Mouse (Mus musculus) retina, embryonic 14.5 days (tissue): ENCODE data around the gene Bmp8b.
"Not testable (repeated sequence)": the region's sequence is repeated elsewhere in the genome, so short reads cannot be mapped to it uniquely, and the experiment has no call there.

Experiments used
- DNase-seq: peaks from one replicate; pipeline ENCODE4 v3.0.0-alpha.2; 2015; ENCODE audit warnings: low spot score

The Bmp8b gene

DNA sequence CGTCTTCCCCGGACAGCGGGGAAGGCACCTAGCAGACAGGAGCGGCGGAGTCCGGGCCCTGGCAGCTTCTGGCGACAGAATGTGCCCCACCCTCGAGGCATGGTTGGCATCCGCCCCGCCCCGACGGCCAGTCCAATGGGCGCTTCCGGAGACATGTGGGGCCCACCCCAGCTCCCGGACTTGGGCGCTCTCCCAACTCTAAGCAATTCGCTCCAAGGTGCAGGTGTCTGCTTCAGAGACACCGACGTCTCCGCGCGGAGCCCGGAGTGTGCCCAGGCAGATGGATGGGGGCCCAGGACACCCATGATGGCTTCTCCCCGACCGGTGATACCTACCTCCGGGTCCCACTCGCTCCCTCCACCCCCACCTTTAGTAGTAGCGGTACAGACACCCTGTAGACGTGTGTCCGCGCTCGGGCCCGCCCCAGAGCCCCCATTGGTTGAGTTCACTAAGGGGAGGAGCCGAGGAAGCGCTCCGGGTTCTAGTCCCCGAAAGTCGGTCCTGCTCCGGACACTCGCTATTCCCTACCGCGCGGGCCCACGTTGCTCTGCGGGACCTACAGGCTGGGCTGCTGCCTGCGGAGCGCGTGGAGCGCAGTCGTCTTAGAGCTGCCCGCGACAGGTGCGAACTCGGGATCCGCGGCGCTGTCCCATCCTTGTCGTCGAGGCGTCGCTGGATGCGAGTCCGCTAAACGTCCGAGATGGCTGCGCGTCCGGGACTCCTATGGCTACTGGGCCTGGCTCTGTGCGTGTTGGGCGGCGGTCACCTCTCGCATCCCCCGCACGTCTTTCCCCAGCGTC lies at the start of gene Bmp8b:
Bmp8b (plus strand) TSS at position 515 of the 800 bp plus-strand sequence.
- DNase-seq = peak; percentile 26

DNA sequence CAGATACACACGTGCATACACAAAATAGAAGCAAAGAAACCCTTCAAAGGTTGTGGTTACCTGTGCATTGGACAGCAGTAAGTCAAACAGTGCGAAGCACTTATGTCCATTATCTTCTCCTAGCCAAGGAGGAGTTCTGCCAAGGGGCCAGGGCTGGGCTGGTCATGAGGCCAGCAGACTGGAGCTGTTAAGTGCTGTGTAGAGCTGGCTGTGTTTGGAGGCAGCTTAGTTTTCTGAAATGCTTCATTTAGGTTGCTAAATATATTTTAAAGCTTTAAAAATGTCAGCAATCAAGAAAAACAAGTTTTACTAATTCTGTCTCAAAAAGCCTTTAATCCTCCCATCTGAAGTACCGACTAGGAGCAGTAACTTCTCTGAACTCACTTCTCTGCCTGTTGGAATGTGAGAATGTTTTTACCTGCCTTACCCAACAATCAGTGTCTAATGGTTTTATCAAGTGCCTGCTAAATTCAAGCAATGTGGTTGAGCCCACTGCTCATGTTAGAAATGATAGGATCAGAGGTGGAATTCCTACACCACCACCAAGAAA lies 48.3 kb upstream of the Bmp8b start:
- DNase-seq = no peak

DNA sequence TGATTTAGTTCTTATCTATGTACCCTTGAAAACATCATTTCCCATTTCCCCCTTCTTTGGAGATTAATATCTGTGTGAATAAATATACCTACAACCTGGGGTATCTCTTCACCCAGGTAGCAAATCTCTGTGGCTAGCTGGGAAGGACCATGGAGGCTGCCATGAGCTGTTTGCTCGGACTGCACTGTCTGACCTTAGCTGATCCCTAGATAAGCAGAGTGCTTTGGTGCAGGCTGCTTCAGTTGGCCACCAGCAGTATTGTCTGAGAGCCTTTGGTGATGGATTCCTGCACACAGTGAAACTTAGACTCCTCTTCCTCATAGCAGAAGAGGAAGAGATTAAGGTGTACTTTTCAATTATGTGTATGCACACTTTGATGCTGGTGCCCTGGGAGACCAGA lies 47.0 kb upstream of the Bmp8b start:
- DNase-seq = no peak

DNA sequence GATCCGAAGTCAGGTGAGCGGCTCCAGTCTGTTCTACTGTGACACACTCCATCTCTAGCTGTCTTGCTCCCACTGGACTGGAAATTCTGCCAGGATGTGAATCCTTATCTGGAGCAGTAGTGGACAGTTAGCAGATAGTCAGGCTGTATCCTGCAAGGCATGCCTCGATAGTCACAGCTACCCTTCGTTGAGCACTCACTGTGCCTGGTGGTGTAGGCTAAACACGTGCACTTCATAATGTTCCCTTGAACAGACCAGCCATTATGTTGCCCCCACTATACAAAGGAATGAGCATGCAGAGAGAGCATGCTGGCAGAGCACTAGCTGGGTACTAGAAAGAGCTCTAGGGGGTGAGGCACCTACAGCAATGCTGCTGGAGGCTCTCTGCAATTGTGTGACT lies 43.2 kb upstream of the Bmp8b start:
- no peak for DNase-seq

DNA sequence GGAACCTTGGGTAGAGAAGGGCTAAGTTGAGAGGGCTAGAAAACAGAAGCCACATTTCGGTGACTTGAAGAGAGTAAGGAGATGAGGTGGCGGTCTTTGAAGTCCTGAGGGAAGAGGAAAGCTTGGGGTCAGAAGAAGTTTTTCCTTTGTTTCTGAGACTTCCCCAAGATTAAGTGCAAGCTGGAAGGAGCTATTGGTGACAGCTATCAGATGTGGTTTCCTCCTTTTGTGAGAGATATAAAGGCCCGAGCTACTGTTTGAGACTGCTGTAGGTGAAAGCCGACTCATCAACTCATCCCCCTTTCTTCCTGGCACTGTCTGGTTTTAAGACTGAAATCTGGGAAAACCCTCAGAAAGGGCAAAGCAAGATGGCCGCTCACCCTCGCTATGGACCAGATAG lies 36.3 kb upstream of the Bmp8b start:
- DNase-seq = no peak

DNA sequence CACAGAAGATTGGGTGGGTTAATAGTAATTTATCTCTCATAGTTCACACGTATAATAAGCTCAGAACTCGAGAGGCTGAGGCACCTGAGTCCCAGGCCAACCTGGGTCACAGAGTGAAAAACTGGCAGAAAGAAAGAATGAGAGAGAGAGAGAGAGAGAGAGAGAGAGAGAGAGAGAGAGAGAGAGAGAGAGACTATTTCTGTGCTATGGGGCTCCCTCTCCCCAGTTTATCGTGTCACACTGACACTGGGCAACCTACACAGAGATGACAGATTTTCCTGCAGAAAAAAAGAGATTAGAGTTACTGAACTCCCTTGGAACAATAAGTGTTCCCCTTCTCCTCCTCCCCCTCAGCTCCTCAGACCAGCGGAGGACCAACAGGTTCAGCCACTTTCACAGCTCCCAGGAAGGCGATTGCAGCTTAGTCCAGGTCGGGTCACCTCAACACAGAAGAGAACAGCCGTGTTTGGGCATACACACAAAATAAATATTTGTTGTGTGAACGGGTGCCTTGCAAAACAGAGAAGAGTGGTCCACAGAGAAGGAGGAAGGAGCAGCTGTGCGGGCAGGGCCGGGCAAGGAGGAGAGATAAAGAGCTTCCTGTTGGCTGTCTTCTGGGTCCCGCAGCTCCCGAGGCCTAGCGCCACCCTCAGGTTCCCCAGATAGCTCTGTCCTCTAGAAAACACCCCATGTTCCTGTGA lies 33.5 kb upstream of the Bmp8b start:
- peak; percentile 69 for DNase-seq

DNA sequence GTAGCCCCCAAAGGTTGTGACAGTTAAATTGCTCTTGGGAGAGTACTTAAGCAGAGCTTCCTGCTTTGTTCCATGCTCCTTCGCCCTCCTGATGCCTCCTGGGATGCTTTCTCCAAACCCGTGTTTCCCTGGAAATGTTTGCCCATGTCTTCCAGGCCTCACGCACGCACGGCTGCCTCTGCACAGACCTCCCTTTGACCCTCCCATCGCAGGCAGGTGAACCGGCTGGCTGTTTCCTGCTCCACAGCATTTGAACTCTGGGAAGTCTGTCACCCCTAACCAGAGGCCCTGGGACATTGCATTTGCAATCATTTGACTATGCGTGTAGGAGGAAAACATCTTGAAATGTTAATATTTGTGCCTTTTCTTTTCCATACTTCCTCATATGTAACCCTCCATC lies 28.0 kb upstream of the Bmp8b start:
- no peak for DNase-seq

DNA sequence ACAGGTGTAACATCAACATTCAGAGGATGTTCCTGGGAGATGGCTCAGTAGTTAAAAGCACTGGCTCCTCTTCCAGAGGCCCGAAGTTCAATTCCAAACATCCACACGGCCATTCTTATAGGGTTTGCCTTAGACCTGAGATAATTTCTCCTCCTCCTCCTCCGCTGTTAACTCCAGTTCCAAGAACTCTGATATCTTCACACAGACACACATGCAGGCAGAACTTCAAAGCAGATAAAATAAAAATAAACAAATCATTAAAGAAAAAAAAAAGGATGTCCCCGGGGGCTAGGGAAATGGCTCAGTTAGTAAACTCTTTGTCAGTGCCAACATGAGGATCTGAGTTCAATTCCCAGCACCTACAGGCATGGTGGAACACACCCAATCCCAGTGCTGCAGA lies 26.7 kb upstream of the Bmp8b start:
- DNase-seq = no peak

DNA sequence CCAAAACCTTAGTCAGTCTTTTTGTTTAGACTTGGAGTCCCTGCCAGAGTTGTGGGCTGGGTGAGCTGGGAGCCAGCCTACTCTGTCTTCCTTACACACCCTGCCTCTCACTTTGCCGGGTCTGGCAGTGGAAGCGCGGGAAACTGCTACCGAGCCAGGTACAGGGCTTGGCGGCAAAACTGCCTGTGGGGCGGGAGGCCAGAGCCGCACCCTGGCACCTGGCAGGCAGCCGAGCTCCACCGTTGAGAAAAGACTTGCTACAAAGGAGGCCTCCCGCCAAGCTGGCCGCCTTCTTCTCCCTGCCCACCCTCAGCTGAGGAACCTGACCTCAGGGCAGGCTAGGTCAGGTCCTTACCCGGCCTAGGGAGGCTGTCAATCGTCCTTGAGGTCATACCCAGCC lies 24.2 kb upstream of the Bmp8b start:
- DNase-seq = no peak

DNA sequence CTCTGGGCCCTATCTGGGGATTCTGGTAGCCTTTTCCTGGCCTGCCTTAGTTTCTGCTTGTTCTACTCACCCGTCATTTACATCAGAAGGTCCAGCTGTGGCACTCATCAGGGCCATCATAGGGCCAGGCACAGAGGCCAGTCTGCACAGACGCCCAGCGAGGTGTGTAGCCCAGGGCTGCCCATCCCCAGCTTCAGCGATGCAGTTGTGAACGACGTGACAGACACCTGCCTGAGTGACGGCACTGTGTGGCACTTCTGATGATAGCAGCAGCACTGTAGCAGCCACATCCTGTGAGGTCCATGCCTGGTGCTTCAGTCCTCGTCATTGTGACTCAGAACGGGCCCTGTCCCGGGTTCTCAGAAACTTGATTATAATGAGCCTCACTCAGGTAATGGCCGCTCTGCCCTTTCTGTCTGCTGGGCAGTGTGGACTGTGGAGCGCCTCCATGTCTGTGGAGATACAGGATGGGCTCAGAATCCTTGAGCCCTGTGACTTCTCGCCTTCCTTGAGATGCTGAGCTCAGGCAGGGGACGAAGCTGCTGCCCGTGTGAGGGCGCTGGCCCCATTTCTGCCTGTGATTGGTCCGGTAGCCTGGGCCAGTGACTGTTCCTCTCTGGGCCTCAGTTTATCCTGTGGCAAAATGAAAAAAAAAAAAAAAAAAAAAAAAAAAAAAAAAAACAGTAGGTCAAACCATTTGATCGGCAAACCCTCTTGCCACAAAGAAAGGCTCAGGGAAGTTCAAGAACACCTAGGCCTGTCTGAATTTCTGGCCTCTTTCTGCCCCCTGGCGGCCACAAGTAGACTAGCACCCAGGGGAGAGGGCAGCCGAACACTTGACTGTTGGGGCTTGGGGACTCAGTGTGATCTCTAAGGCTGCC lies 22.4 kb upstream of the Bmp8b start:
- peak; percentile 83 for DNase-seq

DNA sequence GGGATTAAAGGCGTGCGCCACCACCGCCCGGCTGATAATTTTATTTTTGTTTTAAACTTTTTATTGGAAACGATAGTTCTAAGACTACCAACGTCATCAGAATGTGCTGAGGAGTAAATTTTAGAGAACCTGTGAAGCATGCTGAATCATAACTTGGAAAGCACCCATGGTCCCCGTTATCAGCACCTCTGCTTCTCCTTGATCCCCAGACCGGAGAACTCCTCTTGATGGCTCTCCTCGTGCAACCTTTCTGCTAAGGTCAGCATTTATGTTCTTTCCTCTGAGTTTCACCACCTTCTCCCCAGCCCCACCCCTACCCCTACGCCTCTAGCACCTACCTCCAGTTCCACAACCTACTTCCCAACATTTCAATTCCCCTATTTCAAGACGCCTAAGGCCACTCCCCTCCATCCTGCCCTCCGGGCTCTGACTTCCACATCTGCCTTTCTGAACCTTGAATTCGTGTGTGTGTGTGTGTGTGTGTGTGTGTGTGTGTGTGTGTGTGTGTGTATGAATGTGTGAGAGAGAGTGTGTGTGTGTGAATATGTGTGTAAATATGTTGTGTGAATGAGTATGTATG lies 21.6 kb upstream of the Bmp8b start:
- DNase-seq = no peak

DNA sequence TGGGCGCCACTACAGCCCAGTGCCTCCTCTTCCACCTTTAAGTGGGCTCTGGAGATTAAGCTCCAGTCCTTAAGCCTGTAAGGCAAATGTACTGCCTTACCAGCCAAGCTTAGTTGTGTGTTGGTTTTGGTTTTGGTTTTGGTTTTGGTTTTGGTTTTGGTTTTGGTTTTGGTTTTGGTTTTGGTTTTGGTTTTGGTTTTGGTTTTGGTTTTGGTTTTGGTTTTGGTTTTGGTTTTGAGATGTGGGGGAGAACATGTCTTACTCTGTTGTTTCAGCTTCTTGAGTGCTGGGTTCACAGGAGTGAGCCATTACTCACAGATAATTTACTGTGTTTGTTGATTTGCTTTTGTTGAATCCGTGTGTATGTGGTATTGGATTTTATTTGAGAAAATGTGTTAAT lies 19.7 kb upstream of the Bmp8b start:
- DNase-seq = no peak

DNA sequence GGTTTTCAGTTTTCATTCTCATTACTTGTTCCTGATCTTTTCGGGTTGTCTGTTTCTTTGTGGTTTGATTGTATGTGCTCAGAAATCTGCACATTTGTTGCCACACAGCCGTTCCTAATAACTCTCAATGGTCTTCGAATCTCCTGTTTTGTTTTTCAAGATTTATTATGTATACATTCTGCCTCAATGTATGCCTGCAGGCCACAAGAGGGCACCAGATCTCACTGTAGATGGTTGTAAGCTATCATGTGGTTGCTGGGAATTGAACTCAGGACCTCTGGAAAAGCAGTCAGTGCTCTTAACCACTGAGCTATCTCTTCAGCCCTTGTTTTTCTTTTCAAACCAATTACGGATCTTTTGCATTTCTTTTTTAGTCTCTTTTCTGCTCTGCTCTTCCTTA lies 18.6 kb upstream of the Bmp8b start:
- DNase-seq = no peak

DNA sequence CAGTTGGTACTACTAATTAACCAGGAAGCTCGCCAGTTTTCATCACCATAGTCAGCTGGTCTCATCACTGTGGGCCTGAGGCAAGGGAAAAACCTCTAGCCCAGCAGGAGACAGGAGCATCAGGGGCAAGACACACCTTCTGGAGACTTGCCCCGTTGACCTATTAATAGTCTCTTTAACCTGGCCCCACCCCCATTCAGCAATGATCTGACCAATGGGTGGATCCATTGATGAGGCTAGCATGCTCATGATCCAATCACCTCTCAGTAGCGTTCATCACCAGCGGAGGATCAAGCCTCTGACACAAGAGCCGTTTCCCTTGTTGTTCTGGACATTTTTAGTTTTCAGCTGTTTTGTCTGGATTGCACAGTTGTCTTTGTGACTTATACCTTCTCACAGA lies 12.3 kb upstream of the Bmp8b start:
- no peak for DNase-seq

DNA sequence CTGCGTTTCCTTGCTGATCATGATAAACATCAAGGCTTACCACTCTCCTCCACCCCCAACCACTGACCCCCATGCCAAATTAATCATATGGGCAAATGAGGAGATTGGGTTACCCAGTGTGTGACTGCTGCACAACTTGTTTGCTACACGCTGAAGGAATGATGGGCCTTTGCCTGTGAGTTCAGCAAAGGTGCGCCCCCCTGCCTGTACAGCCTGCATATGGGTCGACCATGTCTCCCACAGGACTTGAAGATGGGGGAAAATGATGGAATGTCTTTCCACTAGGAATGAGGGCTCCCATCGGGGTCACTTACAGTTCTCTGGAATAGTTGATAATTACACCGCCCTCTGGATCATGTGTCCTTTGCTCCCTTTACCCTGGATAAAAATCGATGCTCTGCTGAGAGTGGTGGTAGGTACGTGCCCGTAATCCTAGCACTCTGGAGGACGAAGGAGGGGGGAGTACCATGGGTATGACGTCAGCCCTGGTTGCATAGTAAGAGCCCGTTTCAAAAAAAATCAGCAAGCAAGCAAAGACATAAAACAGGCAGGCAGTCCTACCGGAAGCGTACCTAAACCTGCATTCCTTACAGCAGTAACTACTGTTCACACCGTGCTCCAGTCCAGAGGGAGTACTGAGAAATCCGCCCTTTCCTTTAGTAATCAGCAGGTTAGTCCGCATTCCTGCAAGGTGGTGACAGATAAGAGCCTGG lies 11.7 kb upstream of the Bmp8b start:
- DNase-seq = no peak

DNA sequence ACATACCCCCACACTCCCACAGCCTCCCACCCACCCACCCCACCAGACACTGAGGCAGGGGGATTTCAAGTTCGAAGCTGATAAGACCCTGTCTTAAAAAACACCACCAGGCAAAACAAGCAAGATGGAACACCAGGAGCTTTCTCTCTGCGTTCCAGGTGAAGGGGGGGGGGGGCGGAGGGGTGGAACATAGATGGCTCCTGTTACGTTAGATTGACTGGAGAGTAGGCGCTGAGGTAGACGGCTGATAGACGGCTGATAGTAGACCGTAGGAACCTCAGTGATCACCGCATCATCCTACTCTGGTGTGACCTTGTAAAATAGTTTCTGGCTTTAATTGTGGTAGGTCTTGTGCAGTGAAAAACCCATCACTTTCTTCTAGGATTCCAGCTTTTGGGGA lies 11.1 kb upstream of the Bmp8b start:
- DNase-seq = no peak

DNA sequence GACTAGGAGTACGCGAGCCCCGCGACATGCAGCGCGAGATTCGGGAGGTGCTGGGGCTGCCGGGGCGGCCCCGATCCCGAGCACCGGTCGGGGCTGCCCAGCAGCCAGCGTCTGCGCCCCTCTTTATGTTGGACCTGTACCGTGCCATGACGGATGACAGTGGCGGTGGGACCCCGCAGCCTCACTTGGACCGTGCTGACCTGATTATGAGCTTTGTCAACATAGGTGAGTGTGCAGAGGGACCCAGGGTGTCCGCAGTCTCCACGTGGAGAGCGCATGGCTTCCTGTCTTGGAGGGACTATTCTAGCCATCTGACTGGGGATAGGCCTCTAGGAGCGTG lies 456 bp downstream of the Bmp8b start:
- no peak for DNase-seq

DNA sequence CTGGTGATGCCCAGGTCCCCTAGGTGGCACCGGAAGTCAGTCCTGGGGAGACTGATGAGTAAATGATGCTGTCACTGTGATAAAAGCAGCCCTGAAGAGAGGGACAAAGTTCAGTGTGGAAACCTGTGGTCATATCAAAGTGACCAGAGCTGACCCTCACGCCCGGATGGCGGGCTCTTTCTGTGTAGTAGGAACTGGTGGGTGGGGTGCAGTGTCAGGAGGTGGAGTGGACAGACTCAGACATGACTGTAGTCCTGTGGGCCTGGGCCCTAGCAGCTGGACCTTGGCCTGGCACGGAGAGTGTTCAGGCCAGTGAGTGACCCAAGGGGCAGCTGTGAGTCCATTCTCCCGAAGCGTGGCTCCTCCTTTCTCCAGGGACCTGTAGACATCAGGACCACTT lies 964 bp downstream of the Bmp8b start:
- not testable (repeated sequence) for DNase-seq

DNA sequence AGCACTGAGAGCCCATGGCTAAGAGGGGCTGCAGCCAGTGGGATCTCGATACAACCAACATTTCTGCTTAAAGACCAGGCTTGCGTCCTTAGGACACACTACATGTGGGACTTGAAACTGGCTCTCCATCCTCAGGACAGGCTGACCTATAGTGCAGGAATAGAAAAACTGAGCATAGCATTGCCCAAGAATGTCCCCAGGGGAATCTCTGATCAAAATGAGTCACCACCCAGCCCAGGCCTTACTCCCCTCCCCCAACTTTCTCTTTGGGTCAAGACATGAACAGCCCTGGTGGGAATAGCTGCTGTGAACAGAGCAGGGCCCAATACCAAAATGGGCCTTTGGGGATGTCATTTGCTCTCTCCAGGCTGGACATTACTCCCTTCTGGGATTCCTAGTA lies 1.9 kb downstream of the Bmp8b start:
- DNase-seq = no peak

DNA sequence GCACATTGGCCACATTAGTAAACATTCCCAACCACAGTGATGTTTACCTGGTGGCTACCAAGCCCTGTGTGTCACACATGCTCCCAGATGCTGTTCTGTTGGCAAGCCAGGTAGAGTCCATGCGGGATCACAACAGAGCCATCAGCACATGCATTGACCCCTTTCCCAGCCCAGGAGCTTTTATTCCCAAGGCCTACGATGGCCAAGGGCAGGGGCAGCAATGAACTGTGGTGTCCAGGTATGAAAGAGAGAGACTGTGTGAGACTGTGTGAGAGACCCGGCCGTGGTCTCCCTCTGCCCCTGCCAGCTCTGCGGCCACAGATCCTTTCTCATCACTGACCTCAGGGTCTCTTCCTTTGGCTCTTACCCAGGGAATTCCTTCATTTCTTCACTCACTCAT lies 3.1 kb downstream of the Bmp8b start:
- no peak for DNase-seq

DNA sequence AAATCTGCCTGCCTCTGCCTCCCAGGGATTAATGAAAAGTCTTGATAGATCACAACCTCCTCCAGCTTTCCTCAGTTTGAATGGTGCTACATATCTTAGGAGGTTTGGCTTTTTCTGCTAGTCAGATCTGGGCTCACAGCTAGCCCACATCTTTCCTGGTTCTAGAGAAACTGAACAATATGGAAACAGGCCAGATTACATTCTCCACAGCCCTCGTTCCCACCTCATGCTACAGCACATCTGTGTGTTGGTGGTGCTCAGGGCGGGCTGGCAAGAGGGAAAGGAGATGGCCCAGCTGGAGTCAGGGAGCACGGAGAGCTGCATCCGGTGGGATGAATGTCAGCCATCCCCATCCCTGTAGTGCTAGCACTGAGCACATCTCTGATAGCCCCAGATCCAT lies 5.8 kb downstream of the Bmp8b start:
- no peak for DNase-seq
